Mouse (Mus musculus): ENCODE data around the gene Pip5k1b.

The Pip5k1b gene

DNA sequence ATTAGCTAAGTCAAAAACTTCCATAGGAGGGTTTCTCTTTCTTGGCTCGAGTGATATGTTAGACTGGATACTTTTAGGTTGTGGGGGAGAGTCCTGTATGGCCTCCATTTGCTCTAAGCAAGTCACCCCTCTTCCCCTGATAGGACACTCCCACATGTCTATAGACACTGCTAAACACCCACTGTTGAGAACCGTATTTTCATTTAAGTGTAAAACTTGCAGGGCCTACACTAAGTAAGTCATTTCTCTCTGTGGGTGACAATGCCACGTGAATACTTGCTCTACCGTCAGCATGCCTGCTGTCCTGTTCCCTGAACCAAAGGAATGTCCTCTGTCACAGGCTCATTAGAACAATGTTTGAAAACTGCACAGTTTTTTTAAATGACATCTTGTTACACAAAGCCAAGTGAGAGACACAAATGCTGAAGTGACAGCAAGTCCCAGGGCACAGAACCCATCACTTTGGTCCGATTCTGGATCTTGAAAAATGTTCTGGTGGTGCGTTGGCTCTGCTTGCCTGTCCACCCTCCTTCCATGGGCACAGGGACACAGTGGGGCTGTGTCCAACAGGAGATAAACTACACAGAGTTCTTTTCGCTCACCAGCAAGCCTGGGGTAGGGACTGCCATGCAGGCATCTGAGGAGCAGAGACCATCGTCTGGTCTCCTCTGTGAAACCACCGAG is 138.6 kb downstream of the Pip5k1b start:
- DNase-seq (ENCODE audit: low spot score) = no peak

GRCm38 (mm10) chr19:24415778-24416621 is 139.7 kb downstream of the Pip5k1b start:
- no peak for DNase-seq (ENCODE audit: low spot score)

- no peak for DNase-seq (ENCODE audit: low spot score)
Measured at GRCm38 (mm10) chr19:24408863-24409564, 146.7 kb downstream of the Pip5k1b start.

DNA sequence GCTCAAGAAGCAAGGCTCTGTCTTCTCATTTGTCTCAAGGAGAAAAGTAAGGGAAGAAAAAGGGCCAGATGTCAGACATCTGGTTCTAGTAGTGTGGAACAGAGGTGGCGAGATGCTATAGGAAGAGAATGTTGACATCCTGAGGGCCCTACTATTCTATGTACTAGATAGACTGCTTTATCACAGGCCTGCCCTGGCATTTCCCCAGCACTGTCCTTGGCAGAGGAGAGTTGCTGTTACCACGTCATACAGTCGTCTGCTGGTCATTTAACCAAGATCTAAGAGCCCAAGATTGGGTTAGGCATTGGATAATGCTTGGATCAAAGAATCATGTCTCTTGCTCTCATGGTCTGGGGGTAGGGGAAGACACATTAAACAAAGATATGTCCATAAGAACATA is 151.0 kb downstream of the Pip5k1b start:
- DNase-seq (ENCODE audit: low spot score) = no peak

- DNase-seq (ENCODE audit: low spot score) = no peak
Measured at GRCm38 (mm10) chr19:24403245-24403644, 152.4 kb downstream of the Pip5k1b start.

- DNase-seq (ENCODE audit: low spot score) = no peak
Measured at GRCm38 (mm10) chr19:24393920-24394319, 161.8 kb downstream of the Pip5k1b start.

- DNase-seq (ENCODE audit: low spot score) = peak; percentile 13
Measured at GRCm38 (mm10) chr19:24391519-24392251, 164.0 kb downstream of the Pip5k1b start.

GRCm38 (mm10) chr19:24386956-24387865 is 168.5 kb downstream of the Pip5k1b start:
- DNase-seq (ENCODE audit: low spot score) = no peak

- DNase-seq (ENCODE audit: low spot score) = no peak
Measured at GRCm38 (mm10) chr19:24378470-24378869, 177.2 kb downstream of the Pip5k1b start.

- DNase-seq (ENCODE audit: low spot score) = no peak
Measured at GRCm38 (mm10) chr19:24371763-24372640, 183.7 kb downstream of the Pip5k1b start.

DNA sequence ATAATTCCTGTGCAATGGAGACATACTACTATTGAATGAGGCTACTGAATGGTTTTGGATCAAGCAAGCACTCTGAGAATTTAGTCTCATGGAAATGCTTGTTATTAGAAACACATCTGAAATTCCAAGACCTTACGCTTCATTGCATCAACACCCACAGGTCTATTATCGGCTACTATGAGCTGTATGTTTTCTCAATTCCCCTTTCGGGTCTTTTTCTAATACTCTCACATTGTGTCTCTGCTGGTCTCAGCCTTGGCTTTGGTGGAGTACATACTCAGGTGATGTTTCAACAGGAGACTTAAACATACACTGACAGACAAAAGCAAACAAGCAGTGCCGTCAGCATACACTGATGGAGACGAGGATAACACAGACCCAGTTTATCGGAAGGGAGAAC is 187.3 kb downstream of the Pip5k1b start:
- no peak for DNase-seq (ENCODE audit: low spot score)

GRCm38 (mm10) chr19:24367722-24368121 is 187.9 kb downstream of the Pip5k1b start:
- no peak for DNase-seq (ENCODE audit: low spot score)

- no peak for DNase-seq (ENCODE audit: low spot score)
Measured at GRCm38 (mm10) chr19:24366747-24367146, 188.9 kb downstream of the Pip5k1b start.

- DNase-seq (ENCODE audit: low spot score) = no peak
Measured at GRCm38 (mm10) chr19:24362626-24363321, 192.9 kb downstream of the Pip5k1b start.

- DNase-seq (ENCODE audit: low spot score) = no peak
Measured at GRCm38 (mm10) chr19:24359270-24359669, 196.4 kb downstream of the Pip5k1b start.

GRCm38 (mm10) chr19:24352298-24352959 is 203.2 kb downstream of the Pip5k1b start:
- DNase-seq (ENCODE audit: low spot score) = no peak

- no peak for DNase-seq (ENCODE audit: low spot score)
Measured at GRCm38 (mm10) chr19:24344501-24344900, 211.2 kb downstream of the Pip5k1b start.

GRCm38 (mm10) chr19:24342786-24343185 is 212.9 kb downstream of the Pip5k1b start:
- DNase-seq (ENCODE audit: low spot score) = no peak

Measured in adipocyte (in vitro differentiated cells).